Mouse (Mus musculus): Measurements from ENCODE around the gene Scaf1.

DNA sequence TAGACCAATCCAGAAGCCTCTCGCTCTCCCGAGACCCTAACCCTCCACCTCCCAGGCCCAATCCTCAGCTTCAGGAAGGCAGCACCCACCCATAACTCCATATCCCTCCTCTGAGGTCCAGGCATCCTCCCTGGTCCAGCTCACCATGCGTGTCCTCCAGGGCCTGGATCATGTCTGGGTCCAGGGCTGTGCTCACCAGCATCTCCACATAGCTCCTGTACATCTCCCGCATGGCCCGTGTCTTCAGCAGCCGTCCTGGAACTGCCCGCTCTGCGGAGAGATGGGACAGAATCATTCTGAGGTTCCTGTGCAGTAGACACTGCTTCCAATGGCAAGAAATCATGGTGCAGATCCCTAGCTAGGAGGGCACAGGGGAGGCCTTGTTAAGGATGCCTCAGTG lies 14.7 kb upstream of the Scaf1 start:
- TF ChIP-seq GATA1 (IDR thresholded peaks at IDR 0.05; ENCODE audit: borderline replicate concordance, low read length) (no peak), FLI1 (IDR thresholded peaks at IDR 0.05; ENCODE audit: low read length) (no peak)

All from megakaryocyte, embryonic 14.5 days (primary cell).